Mouse (Mus musculus) naive thymus-derived CD4-positive, alpha-beta T cell, adult 2 months (primary cell): ENCODE data around the gene Dctn3.

Source experiments
- DNase-seq: peaks from one replicate; pipeline ENCODE4 v3.0.0-alpha.2; 2011; ENCODE audit warnings: low read depth

Dctn3 gene

DNA sequence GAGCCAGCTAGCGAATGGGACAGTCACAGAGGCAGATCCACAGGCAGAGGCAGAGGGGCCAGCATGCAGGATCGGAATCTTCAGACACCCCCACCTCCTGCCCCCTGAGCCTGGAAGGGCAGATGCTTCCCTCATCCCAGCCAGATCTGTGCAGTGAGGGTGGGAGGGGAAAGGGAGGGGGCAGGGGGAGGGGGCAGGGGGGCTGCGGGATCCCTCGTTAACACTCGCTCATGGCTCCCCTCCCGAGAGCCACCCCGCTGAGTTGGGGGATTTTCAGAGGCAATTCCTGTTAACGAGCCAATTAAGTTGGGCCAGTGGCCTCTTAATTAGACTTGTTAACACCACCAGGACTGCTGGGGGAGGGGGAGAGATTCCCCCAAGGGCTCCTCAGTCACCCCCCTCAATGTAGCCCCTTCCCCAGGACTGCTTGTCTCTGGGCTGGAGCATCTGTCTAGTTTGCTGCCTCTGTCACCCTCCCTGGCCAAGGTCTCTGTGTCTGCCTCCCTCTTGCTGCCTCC is 50.9 kb downstream of the Dctn3 start:
- DNase-seq, result no peak

DNA sequence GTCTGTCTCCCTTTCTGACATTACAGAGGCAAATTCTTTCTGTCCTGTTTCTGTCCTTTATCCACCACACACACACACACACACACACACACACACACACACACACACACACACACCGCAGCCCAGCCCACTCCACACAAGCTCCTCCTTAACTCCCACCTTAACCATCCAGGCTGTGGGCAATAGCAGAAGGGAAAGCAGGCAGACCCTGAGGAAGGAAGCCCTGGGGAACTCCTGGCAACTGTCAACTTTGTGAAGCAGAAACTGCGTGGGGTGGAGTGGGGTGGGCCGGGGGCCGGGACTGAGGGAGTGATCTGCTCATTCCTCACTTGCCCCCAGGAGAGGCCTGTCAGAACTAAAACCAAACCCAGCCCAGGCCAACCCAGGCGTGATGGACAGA is 51.5 kb downstream of the Dctn3 start:
- DNase-seq, result no peak

DNA sequence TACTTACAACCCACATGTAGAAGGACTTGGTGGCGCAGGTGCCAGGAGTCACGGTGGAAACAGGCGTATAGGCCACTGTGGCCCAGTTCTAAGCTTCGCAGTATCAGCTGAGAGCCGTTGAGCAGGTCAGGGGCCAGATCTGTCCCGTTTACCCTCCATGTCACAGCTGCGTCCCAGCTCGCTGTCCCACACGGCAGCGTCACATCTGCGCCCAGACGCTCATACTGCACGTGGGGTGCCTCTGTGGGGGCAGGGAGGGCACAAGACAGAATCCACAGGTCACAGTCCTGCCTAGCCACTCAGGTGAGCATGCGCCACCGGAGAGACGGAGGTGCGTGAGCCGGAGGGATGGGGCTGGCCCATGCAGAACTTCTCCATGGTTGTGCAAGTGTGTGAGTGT is 52.1 kb downstream of the Dctn3 start:
- no peak for DNase-seq

DNA sequence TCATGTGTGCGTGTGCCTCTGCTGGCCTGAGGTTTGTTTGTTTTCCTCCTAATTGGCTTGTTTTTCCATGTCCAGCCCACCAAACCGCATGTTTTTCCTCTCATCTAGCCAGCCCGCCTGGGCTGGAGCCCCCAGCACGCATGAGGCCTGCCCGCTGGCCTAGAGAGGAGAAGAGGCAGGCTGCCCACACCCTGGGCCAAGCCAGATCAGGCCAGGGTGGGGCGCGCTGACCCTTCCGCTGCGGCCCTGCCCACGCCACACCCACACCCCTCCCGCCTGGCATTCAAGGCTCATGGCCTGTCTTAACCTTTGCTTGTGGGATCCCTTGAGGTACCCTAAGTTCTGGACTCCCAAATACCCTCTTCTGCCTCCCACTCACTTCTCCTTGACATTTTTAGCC is 56.3 kb downstream of the Dctn3 start:
- no peak for DNase-seq

DNA sequence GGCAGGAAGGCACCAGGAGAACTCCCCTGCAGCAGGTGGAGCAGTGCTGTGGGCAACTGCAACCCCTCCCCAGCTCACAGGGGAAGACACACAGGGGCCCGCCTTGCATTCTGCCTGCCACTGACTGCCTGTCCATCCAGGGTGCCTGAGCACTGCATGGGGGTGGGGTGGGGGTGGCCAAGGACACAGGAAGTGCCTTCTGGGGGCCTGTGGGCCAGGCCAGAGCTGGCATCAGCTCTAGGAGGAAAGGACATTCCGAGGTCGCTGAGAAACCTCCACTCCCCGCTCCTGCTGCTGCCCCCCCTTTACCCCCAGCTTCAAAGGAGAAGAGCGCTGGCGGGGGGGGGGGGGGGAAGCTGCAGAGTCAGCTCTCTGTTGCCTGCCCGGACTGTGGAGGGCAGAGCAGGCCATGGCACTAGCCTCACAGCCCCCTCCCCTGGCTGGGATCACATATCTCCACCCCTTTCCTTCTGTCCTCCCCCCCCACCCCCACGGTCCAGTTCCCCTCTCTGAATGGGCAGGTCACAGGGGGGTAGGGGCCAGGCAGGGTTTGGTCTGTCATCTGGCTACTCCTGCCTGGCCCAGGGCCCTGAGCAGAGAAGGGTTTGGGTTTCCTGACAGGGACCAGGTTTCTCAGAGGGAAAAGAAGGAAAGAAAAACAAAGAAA is 57.8 kb downstream of the Dctn3 start:
- DNase-seq, result no peak
